15 mouse cellular contexts compared by ENCODE assay signal in genomic region chr5:67401612-67402011, GRCm38 (mm10). TPM values are rescaled to one million over a fixed set of nuclear protein-coding genes. Genes with fewer than 3 reads are reported as not detected.
DNase-seq lines count a peak whose midpoint lies in the region; ATAC-seq lines count a peak whose summit lies in the region.
"Had no signal": no experiment of that assay in that cellular context is flagged by ENCODE, and none has a peak within 500 bp of the region (broad histone marks: within the 10 kb centered on the region; RNA-seq: fewer than 3 reads in every experiment).

No protein-coding gene starts in this region.

- H3K4me3 ChIP-seq in forebrain, embryonic 10.5 days, result no peak overlapping the region
- no peak overlapping the region for H3K4me3 ChIP-seq in forebrain, embryonic 15.5 days
- H3K4me3 ChIP-seq in intestine, embryonic 15.5 days (replicated peaks), result peak overlapping the region; percentile 19; the same call in 1 of the 2 replicates
- peak overlapping the region; percentile 29 for H3K4me3 ChIP-seq in limb, embryonic 13.5 days
- H3K4me3 ChIP-seq: liver, embryonic 12.5 days had no signal

- H3K9ac ChIP-seq in forebrain, embryonic 15.5 days (replicated peaks), result no peak overlapping the region
- H3K9ac ChIP-seq in intestine, embryonic 15.5 days, result no peak overlapping the region
- H3K9ac ChIP-seq in limb, embryonic 13.5 days, result no peak overlapping the region
- H3K9ac ChIP-seq: liver, embryonic 12.5 days had no signal

- no peak overlapping the region for H3K4me2 ChIP-seq in forebrain, embryonic 15.5 days (replicated peaks)
- peak overlapping the region; percentile 55 for H3K4me2 ChIP-seq in intestine, embryonic 15.5 days (replicated peaks)
- H3K4me2 ChIP-seq in limb, embryonic 13.5 days (replicated peaks), result peak overlapping the region; percentile 60
- H3K4me2 ChIP-seq: liver, embryonic 12.5 days had no signal

- peaks cover 17% of the 10 kb centered on the region for H3K4me1 ChIP-seq in forebrain, embryonic 10.5 days
- H3K4me1 ChIP-seq in forebrain, embryonic 15.5 days, result peaks cover 13% of the 10 kb centered on the region
- peaks cover 6% of the 10 kb centered on the region; the same call in 1 of the 2 replicates for H3K4me1 ChIP-seq in intestine, embryonic 15.5 days (replicated peaks)
- peaks cover 42% of the 10 kb centered on the region for H3K4me1 ChIP-seq in limb, embryonic 13.5 days

- no peak for ATAC-seq in forebrain, embryonic 15.5 days (replicated peaks)
- peak; percentile 76 for ATAC-seq in intestine, embryonic 15.5 days
- ATAC-seq in limb, embryonic 13.5 days (ENCODE audit: low FRiP score, low read depth), result peak; percentile 33
- ATAC-seq: inflammation-experienced regulatory T-cells, adult 6 months; liver, embryonic 12.5 days had no signal

- peaks cover 47% of the 10 kb centered on the region for H3K36me3 ChIP-seq in forebrain, embryonic 10.5 days (replicated peaks)
- H3K36me3 ChIP-seq in forebrain, embryonic 15.5 days, result no peaks in the 10 kb centered on the region
- no peaks in the 10 kb centered on the region for H3K36me3 ChIP-seq in intestine, embryonic 15.5 days
- peaks cover 12% of the 10 kb centered on the region; the same call in 1 of the 2 replicates for H3K36me3 ChIP-seq in limb, embryonic 13.5 days
- H3K36me3 ChIP-seq: G1E had no signal

- 0 out of 2 replicates have a peak overlapping the region, but pooled peaks have one; percentile 6 for H3K27ac ChIP-seq in forebrain, embryonic 10.5 days
- no peak overlapping the region for H3K27ac ChIP-seq in forebrain, embryonic 15.5 days (replicated peaks)
- H3K27ac ChIP-seq in intestine, embryonic 15.5 days, result no peak overlapping the region
- peak overlapping the region; percentile 69 for H3K27ac ChIP-seq in limb, embryonic 13.5 days
- H3K27ac ChIP-seq: liver, embryonic 12.5 days had no signal

- DNase-seq in forebrain, embryonic 10.5 days (ENCODE audit: extremely low spot score, low spot score), result no peak
- DNase-seq in A20 (ENCODE audit: low read depth, low spot score) (peak; percentile 21), adipocyte (ENCODE audit: low spot score) (no peak)
- DNase-seq in urinary bladder, postnatal 25 days (ENCODE audit: low spot score), result no peak
- no peak for DNase-seq in ovary, adult 18-20 months (ENCODE audit: low spot score)
- DNase-seq: B cell, adult 2 months; cerebellum, postnatal 36 days; heart, postnatal 10 days; lung, postnatal 36 days had no signal

- H3K27me3 ChIP-seq in forebrain, embryonic 10.5 days (ENCODE audit: poor library complexity, severe bottlenecking), result no peaks in the 10 kb centered on the region
- H3K27me3 ChIP-seq in forebrain, embryonic 15.5 days, result no peaks in the 10 kb centered on the region
- no peaks in the 10 kb centered on the region for H3K27me3 ChIP-seq in intestine, embryonic 15.5 days (replicated peaks)
- peaks cover 30% of the 10 kb centered on the region for H3K27me3 ChIP-seq in limb, embryonic 13.5 days
- H3K27me3 ChIP-seq: liver, embryonic 12.5 days had no signal

- 79% methylated on average over 9 of the region's 9 CpGs for WGBS in forebrain, embryonic 10.5 days
- 65% methylated on average over 9 of the region's 9 CpGs for WGBS in forebrain, embryonic 15.5 days
- 34% methylated on average over 9 of the region's 9 CpGs for WGBS in intestine, embryonic 15.5 days
- WGBS in limb, embryonic 13.5 days, result 18% methylated on average over 9 of the region's 9 CpGs

- no peaks in the 10 kb centered on the region for H3K9me3 ChIP-seq in forebrain, embryonic 10.5 days
- no peaks in the 10 kb centered on the region for H3K9me3 ChIP-seq in forebrain, embryonic 15.5 days
- no peaks in the 10 kb centered on the region for H3K9me3 ChIP-seq in intestine, embryonic 15.5 days
- H3K9me3 ChIP-seq in limb, embryonic 13.5 days, result no peaks in the 10 kb centered on the region
- H3K9me3 ChIP-seq: G1E; liver, embryonic 12.5 days had no signal

RNA-seq across cellular contexts. Expression of gene Bend4, which starts 26.5 kb away (rescaled TPM):
- polyA plus RNA-seq in forebrain, embryonic 10.5 days (2016; fragmentation: Nextera tagmentation; extraction: Ambion mirVana), result 9.8 and 10.4 TPM in 2 replicates
- polyA plus RNA-seq in forebrain, embryonic 15.5 days (2015; fragmentation: Nextera tagmentation; extraction: Ambion mirVana), result 7.4 and 7.8 TPM in 2 replicates
- 3.5 and 3.7 TPM in 2 replicates for polyA plus RNA-seq in intestine, embryonic 15.5 days (2015; fragmentation: Nextera tagmentation; extraction: Ambion mirVana)
- 4.9 and 5.3 TPM in 2 replicates for polyA plus RNA-seq in limb, embryonic 13.5 days (2015; fragmentation: Nextera tagmentation; extraction: Ambion mirVana)

Comparison
In these comparisons a context has a peak if more than half of its experiments do, and no peak if none do; other contexts are left out.
1. H3K27ac ChIP-seq: peak in forebrain, embryonic 10.5 days (single experiment) and limb, embryonic 13.5 days (single experiment); none in forebrain, embryonic 15.5 days (single experiment) and intestine, embryonic 15.5 days (single experiment).
2. H3K4me3 ChIP-seq: peak in intestine, embryonic 15.5 days (single experiment) and limb, embryonic 13.5 days (single experiment); none in forebrain, embryonic 10.5 days (single experiment) and forebrain, embryonic 15.5 days (single experiment).